Comparison of ENCODE assay signal across 27 mouse cellular contexts in genomic region chr13:58700021-58700420, GRCm38 (mm10).
DNase-seq lines count a peak whose midpoint lies in the region; ATAC-seq and TF ChIP-seq lines count a peak whose summit lies in the region.
"Had no signal": no experiment of that assay in that cellular context is flagged by ENCODE, and none has a peak within 500 bp of the region (broad histone marks: within the 10 kb centered on the region; RNA-seq: fewer than 3 reads in every experiment).

No protein-coding gene starts in this region.

- DNase-seq in retina, postnatal 1 day: peak; percentile 20
- DNase-seq in retina, embryonic 14.5 days (ENCODE audit: low spot score): no peak
- peak; percentile 92 for DNase-seq in brain, embryonic 14.5 days (ENCODE audit: low read depth)
- DNase-seq in spleen, adult 18-20 months: no peak
- DNase-seq in cerebellum, adult 18-20 months: no peak
- DNase-seq: adrenal gland, postnatal 10 days; adrenal gland, postnatal 36 days; B cell, adult 2 months; cerebellum, adult 11-12 months; cerebellum, adult 9-10 months; cerebellum, postnatal 25 days; gastrocnemius, postnatal 10 days; gastrocnemius, postnatal 36 days; heart, adult 2 months; heart, postnatal 14 days; heart, postnatal 4 days had no signal

- peak; percentile 78 for ATAC-seq in forebrain, embryonic 13.5 days
- peak; percentile 81 for ATAC-seq in forebrain, embryonic 16.5 days
- no peak for ATAC-seq in intestine, embryonic 15.5 days
- ATAC-seq: hindbrain, postnatal 0 days; inflammation-experienced regulatory T-cells, adult 6 months; intestine, postnatal 0 days had no signal

- 22% methylated on average over 8 of the region's 8 CpGs for WGBS in forebrain, embryonic 13.5 days
- 9% methylated on average over 8 of the region's 8 CpGs for WGBS in forebrain, embryonic 16.5 days
- 86% methylated on average over 8 of the region's 8 CpGs for WGBS in intestine, embryonic 15.5 days

- H3K4me2 ChIP-seq in forebrain, embryonic 13.5 days: peak overlapping the region; percentile 12; the same call in 1 of the 2 replicates
- peak overlapping the region; percentile 5; the same call in 1 of the 2 replicates for H3K4me2 ChIP-seq in forebrain, embryonic 16.5 days (ENCODE audit: low read length)
- H3K4me2 ChIP-seq in intestine, embryonic 15.5 days (replicated peaks): no peak overlapping the region
- H3K4me2 ChIP-seq: embryonic facial prominence, embryonic 12.5 days; embryonic facial prominence, embryonic 15.5 days; heart, embryonic 13.5 days; hindbrain, embryonic 14.5 days had no signal

- no peak overlapping the region for H3K4me3 ChIP-seq in forebrain, embryonic 13.5 days
- no peak overlapping the region for H3K4me3 ChIP-seq in forebrain, embryonic 16.5 days (replicated peaks; ENCODE audit: low read length)
- no peak overlapping the region for H3K4me3 ChIP-seq in intestine, embryonic 15.5 days (replicated peaks)
- H3K4me3 ChIP-seq: embryonic facial prominence, embryonic 12.5 days; embryonic facial prominence, embryonic 15.5 days; heart, adult 2 months; heart, embryonic 10.5 days; heart, embryonic 13.5 days had no signal

- TF ChIP-seq CTCF in brain, embryonic 14.5 days (IDR thresholded peaks at IDR 0.05; ENCODE audit: borderline replicate concordance, extremely low read depth, insufficient read depth, insufficient read length): no peak

- no peaks in the 10 kb centered on the region for H3K27me3 ChIP-seq in forebrain, embryonic 13.5 days
- no peaks in the 10 kb centered on the region for H3K27me3 ChIP-seq in forebrain, embryonic 16.5 days (replicated peaks; ENCODE audit: control insufficient read depth, insufficient read depth, low read length)
- H3K27me3 ChIP-seq in intestine, embryonic 15.5 days (replicated peaks): no peaks in the 10 kb centered on the region
- H3K27me3 ChIP-seq: embryonic facial prominence, embryonic 12.5 days; embryonic facial prominence, embryonic 15.5 days; heart, embryonic 13.5 days had no signal

- H3K27ac ChIP-seq in forebrain, embryonic 13.5 days: no peak overlapping the region; the same call in 1 of the 2 replicates
- H3K27ac ChIP-seq in forebrain, embryonic 16.5 days (ENCODE audit: low read length): peak overlapping the region; percentile 31; the same call in 1 of the 2 replicates
- H3K27ac ChIP-seq in intestine, embryonic 15.5 days: no peak overlapping the region
- H3K27ac ChIP-seq: embryonic facial prominence, embryonic 12.5 days; embryonic facial prominence, embryonic 15.5 days; heart, adult 2 months; heart, embryonic 10.5 days; heart, embryonic 13.5 days; hindbrain, embryonic 14.5 days; hindbrain, postnatal 0 days had no signal

- no peaks in the 10 kb centered on the region for H3K9me3 ChIP-seq in forebrain, embryonic 13.5 days (replicated peaks)
- H3K9me3 ChIP-seq in forebrain, embryonic 16.5 days (ENCODE audit: control insufficient read depth, low read length): no peaks in the 10 kb centered on the region
- no peaks in the 10 kb centered on the region for H3K9me3 ChIP-seq in intestine, embryonic 15.5 days
- H3K9me3 ChIP-seq: embryonic facial prominence, embryonic 12.5 days; embryonic facial prominence, embryonic 15.5 days; heart, embryonic 10.5 days; heart, embryonic 13.5 days had no signal

- H3K9ac ChIP-seq in forebrain, embryonic 13.5 days: no peak overlapping the region
- H3K9ac ChIP-seq in forebrain, embryonic 16.5 days (replicated peaks; ENCODE audit: low read depth, low read length): no peak overlapping the region
- H3K9ac ChIP-seq in intestine, embryonic 15.5 days: no peak overlapping the region
- H3K9ac ChIP-seq: embryonic facial prominence, embryonic 12.5 days; embryonic facial prominence, embryonic 15.5 days; heart, embryonic 13.5 days; hindbrain, embryonic 14.5 days had no signal

- no peaks in the 10 kb centered on the region for H3K36me3 ChIP-seq in forebrain, embryonic 13.5 days (ENCODE audit: poor library complexity, severe bottlenecking)
- no peaks in the 10 kb centered on the region for H3K36me3 ChIP-seq in forebrain, embryonic 16.5 days (ENCODE audit: control insufficient read depth, insufficient read depth)
- no peaks in the 10 kb centered on the region for H3K36me3 ChIP-seq in intestine, embryonic 15.5 days
- H3K36me3 ChIP-seq: embryonic facial prominence, embryonic 12.5 days; embryonic facial prominence, embryonic 15.5 days; heart, embryonic 10.5 days; heart, embryonic 13.5 days had no signal

- no peak for TF ChIP-seq POLR2A in brain, embryonic 14.5 days (IDR thresholded peaks at IDR 0.05; ENCODE audit: borderline replicate concordance, extremely low read depth, insufficient read depth, insufficient read length, poor library complexity, severe bottlenecking)

- H3K4me1 ChIP-seq in forebrain, embryonic 13.5 days: peaks cover 21% of the 10 kb centered on the region
- peaks cover 9% of the 10 kb centered on the region; the same call in 1 of the 2 replicates for H3K4me1 ChIP-seq in forebrain, embryonic 16.5 days (replicated peaks; ENCODE audit: control insufficient read depth, insufficient read depth, low read length)
- H3K4me1 ChIP-seq in intestine, embryonic 15.5 days (replicated peaks): no peaks in the 10 kb centered on the region
- H3K4me1 ChIP-seq: heart, embryonic 10.5 days; heart, embryonic 13.5 days had no signal

Comparison
In these comparisons a context has a peak if more than half of its experiments do, and no peak if none do; other contexts are left out.
1. DNase-seq: peak in retina, postnatal 1 day (single experiment) and brain, embryonic 14.5 days (single experiment); none in retina, embryonic 14.5 days (single experiment), spleen, adult 18-20 months (0 of 2) and cerebellum, adult 18-20 months (0 of 2).